In genomic region chr8:117796464-117796863, GRCm38 (mm10) we compare ENCODE assay signal across 35 mouse cellular contexts.
"Had no signal": no experiment of that assay in that cellular context is flagged by ENCODE, and none has a peak within 500 bp of the region (broad histone marks: within the 10 kb centered on the region; RNA-seq: fewer than 3 reads in every experiment).

No protein-coding gene starts in this region.

- ATAC-seq: hindbrain, embryonic 16.5 days; hindbrain, postnatal 0 days; inflammation-experienced regulatory T-cells, adult 6 months; intestine, embryonic 15.5 days; intestine, embryonic 16.5 days; intestine, postnatal 0 days had no signal

- H3K4me3 ChIP-seq: heart, embryonic 10.5 days; heart, embryonic 12.5 days; heart, embryonic 13.5 days; heart, embryonic 15.5 days; hindbrain, embryonic 10.5 days; hindbrain, embryonic 12.5 days; hindbrain, embryonic 13.5 days; hindbrain, embryonic 15.5 days; intestine, embryonic 15.5 days; kidney, embryonic 15.5 days; layer of hippocampus, adult 2 months had no signal

- DNase-seq: heart, postnatal 10 days; heart, postnatal 14 days; heart, postnatal 36 days; heart, postnatal 4 days; kidney, adult 11 months; kidney, adult 18-20 months; kidney, adult 2 months; kidney, adult 8-10 months; kidney, adult 9 months; kidney, postnatal 10 days; kidney, postnatal 14 days; kidney, postnatal 25 days; kidney, postnatal 36 days; kidney, postnatal 4 days; layer of hippocampus, adult 9-11 months; layer of hippocampus, postnatal 36 days had no signal

- H3K27me3 ChIP-seq: heart, embryonic 12.5 days; heart, embryonic 13.5 days; heart, embryonic 15.5 days; hindbrain, embryonic 12.5 days; hindbrain, embryonic 13.5 days; hindbrain, embryonic 15.5 days; intestine, embryonic 15.5 days; kidney, embryonic 15.5 days had no signal

- H3K27ac ChIP-seq: heart, embryonic 10.5 days; heart, embryonic 13.5 days; heart, embryonic 15.5 days; hindbrain, embryonic 10.5 days; hindbrain, embryonic 12.5 days; hindbrain, embryonic 13.5 days; hindbrain, embryonic 14.5 days; hindbrain, embryonic 15.5 days; hindbrain, postnatal 0 days; intestine, embryonic 15.5 days; kidney, embryonic 15.5 days; kidney, postnatal 0 days; layer of hippocampus, adult 2 months had no signal

- H3K9ac ChIP-seq: heart, embryonic 12.5 days; heart, embryonic 13.5 days; heart, embryonic 15.5 days; hindbrain, embryonic 12.5 days; hindbrain, embryonic 13.5 days; hindbrain, embryonic 14.5 days; hindbrain, embryonic 15.5 days; intestine, embryonic 15.5 days; kidney, embryonic 15.5 days had no signal

- H3K9me3 ChIP-seq: heart, embryonic 10.5 days; heart, embryonic 12.5 days; heart, embryonic 13.5 days; heart, embryonic 15.5 days; hindbrain, embryonic 10.5 days; hindbrain, embryonic 12.5 days; hindbrain, embryonic 13.5 days; hindbrain, embryonic 15.5 days; intestine, embryonic 15.5 days; kidney, embryonic 15.5 days had no signal

- H3K4me2 ChIP-seq: heart, embryonic 11.5 days; heart, embryonic 12.5 days; heart, embryonic 13.5 days; heart, embryonic 15.5 days; hindbrain, embryonic 12.5 days; hindbrain, embryonic 13.5 days; hindbrain, embryonic 14.5 days; hindbrain, embryonic 15.5 days; intestine, embryonic 15.5 days; kidney, embryonic 15.5 days had no signal
